Mouse (Mus musculus): ENCODE measurements around the gene Bnip3.

The Bnip3 gene

DNA sequence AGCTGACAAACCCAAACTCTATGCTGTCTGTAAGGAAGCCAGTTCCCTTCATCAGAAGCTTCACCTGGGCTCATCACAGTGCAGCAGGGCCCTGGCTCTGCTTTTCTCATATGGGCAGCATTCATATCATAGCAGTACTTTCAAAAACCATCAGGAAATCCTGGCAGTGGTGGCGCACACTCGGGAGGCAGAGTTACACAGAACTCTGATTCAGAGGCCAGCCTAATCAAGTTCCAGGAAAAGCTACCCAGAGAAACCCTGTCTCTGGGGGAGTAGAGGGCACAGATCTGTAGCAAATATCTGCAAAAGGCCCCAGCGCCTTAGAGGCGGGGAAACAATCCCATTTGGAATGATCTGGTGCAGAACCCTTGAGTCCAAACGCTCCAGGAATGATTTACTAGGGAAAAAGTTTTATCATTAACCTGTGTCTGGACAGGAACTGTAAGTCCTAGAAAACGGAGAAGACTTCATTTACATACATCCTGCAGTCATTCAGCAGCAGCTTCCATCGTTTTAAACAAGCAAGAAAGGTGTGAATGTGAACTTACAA is 5.4 kb downstream of the Bnip3 start:
- peak; percentile 75 for DNase-seq

- DNase-seq: no peak
Measured at GRCm38 (mm10) chr7:138898743-138899142, 10.6 kb downstream of the Bnip3 start.

- DNase-seq: peak; percentile 71
Measured at GRCm38 (mm10) chr7:138898122-138898521, 11.2 kb downstream of the Bnip3 start.

- DNase-seq: peak; percentile 19
Measured at GRCm38 (mm10) chr7:138885365-138886289, 23.7 kb downstream of the Bnip3 start.

GRCm38 (mm10) chr7:138883724-138884123 is 25.6 kb downstream of the Bnip3 start:
- DNase-seq: no peak

DNA sequence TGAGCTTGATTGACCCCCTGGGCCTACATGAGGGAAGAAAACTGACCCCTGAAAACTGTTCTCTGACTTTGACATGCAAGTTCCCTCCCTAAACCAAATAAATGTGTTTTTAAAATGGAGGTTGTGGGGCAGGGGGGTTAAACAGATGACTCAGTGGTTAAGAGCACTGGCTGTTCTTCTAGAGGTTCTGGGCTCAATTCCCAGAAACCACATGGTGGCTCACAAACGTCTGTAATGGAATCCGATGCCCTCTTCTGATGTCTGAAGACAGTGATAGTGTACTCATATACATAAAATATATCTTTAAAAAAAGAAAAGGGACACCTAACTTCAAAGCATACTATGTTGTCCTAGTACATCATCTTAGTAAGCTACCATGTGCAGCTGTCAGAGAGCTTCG is 34.3 kb downstream of the Bnip3 start:
- DNase-seq: no peak

DNA sequence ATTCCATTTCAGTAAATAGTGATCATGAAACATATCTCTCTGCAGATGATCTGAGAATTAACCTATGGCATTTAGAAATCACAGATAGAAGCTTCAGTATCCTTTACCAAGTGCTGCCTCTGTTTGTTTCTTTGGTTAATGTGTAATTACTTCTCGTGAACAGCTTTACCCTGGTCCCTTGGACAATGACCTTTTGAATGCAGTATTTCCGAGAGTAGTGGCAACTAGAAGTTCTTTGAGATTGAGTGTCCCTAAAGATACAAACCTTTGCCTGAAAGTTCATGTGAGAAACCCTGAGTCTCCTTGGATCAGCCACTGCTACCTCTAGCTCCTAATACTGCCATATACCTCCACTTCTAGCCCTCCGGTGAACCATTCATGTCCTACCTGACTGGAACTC is 36.4 kb downstream of the Bnip3 start:
- DNase-seq: peak; percentile 17

- DNase-seq: no peak
Measured at GRCm38 (mm10) chr7:138868316-138868715, 41.0 kb downstream of the Bnip3 start.

- DNase-seq: no peak
Measured at GRCm38 (mm10) chr7:138867286-138867685, 42.0 kb downstream of the Bnip3 start.

- DNase-seq: no peak
Measured at GRCm38 (mm10) chr7:138864776-138865175, 44.5 kb downstream of the Bnip3 start.

DNA sequence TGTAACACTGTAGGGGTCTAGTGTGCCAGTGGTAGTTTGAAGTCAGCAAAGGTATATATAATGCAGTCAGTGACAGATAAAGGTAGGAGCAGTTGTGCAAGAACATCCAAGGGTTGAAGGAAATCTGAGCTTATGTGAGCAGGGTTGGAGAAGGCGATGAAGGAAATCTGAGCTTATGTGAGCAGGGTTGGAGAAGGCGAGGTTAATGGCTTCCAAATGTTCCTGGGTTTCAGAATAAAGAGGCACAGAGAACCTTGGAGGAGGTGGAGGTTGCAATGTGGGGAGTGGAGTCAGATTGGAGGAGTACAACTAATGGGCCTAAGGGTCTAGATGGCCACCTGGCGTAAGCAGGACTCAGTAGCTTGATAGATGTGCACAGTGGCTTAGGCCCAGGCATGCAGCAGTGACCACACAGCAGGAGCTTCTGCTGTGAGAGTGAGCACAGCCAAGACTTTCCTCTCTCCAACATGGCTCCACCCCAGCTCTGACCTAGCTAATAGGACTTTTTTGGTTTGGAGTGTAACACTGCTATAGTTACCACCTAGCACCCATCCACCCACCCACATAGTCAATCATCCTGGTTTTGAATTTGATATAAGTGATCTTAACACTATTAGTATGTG is 45.3 kb downstream of the Bnip3 start:
- DNase-seq: no peak

- no peak for DNase-seq
Measured at GRCm38 (mm10) chr7:138856670-138857069, 52.6 kb downstream of the Bnip3 start.

DNA sequence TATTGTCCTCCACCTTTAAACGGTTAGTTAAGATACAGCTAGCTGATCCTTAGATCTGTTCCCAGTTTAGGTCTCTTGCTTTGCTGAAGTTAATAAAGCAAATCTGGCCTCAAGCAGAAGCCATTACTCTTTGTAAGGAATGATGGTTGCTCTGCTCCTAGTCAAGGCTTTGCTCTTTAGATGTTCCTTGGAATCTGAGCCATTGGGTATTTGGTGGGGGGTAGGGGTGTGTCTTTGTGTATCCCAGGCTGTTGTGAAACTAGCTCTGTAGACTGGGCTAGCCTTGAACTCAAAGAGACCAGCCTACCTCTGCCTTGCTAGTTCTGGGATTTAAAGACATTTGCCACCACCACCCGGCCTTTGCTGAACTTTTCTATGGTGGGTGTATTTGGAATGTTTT is 55.1 kb downstream of the Bnip3 start:
- DNase-seq: no peak

- DNase-seq: no peak
Measured at GRCm38 (mm10) chr7:138853417-138854031, 55.8 kb downstream of the Bnip3 start.

GRCm38 (mm10) chr7:138850083-138850482 is 59.2 kb downstream of the Bnip3 start:
- DNase-seq: no peak

GRCm38 (mm10) chr7:138848028-138848920 is 61.0 kb downstream of the Bnip3 start:
- no peak for DNase-seq

DNA sequence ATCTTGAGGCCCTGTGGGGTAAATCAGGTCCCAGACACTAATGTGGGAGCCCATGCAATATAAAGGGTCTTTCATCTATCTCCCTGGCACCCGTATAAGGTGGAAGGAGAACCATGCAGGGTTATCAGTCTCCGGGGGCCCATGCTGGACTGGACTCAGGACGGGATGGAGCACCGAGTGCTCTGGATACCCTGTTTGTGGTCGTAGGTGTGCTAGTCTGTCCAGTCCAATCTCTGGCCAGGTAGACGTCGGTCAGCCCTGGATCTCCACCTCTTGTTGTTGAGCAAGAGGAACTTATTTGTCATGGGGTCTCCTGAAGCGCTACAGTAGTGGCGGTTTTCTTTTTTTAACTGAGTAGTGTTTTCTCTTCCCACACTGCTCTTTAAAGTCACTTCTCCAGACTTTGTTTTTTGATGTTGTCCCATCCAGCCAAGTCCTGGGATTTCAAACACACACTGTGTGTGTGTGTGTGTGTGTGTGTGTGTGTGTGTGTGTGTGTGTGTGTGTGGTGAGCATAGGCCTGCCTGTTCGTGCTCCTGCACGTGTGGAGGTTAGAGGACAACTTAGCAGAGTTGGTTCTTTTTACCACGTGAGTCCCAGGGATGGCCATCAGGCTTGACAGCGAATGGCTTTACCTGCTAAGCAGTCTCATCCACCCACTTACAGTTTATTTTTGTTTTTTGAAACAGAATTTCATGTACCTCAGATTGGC is 61.8 kb downstream of the Bnip3 start:
- no peak for DNase-seq

GRCm38 (mm10) chr7:138846502-138846991 is 62.8 kb downstream of the Bnip3 start:
- no peak for DNase-seq

DNA sequence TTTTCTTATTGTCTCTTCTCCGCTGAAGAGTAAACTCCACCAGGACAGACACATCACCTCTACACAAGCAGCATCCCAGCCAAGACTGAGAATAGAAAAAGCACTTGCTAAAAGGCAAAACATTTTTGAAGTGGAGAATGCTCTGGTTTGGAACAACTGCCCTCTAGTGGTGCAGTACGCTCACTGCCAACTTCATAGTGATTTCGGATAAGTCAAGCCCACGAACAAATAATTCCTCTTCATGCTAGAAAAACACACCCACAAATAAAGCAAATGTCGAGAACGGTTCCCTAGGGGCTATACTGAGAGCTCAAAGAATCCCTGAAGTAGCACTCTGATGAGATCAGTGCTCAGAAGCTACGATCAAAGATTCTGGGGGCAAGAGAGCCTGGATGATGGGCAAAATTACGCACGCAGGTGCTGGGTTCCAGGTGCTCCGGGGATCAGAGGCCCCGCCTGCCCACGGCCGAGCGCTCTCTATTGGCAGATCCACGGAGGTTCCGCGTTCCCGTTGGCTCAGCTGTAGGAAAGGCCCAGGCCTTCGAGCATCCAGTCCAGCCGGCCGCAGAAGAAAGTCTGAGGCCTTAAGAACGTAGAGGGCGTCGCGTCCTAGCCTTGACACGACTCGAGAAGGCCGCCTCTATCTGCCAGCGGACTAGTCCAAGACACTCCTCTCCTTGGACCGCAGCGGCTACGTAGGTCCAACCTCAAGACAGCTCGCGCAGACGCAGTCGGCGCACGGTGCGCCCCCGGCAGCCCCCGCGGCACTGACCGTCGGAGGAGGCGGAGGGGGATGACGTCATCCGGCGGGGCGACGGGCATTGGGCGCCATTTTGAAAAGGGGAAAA is 63.6 kb downstream of the Bnip3 start, which contains the start of the genes Ppp2r2d and Mapk1ip1:
Ppp2r2d (plus strand) TSS at position 536 of the 848 bp plus-strand sequence.
Mapk1ip1 (minus strand) TSS at position 730 of the 848 bp plus-strand sequence.
- peak; percentile 94 for DNase-seq

DNA sequence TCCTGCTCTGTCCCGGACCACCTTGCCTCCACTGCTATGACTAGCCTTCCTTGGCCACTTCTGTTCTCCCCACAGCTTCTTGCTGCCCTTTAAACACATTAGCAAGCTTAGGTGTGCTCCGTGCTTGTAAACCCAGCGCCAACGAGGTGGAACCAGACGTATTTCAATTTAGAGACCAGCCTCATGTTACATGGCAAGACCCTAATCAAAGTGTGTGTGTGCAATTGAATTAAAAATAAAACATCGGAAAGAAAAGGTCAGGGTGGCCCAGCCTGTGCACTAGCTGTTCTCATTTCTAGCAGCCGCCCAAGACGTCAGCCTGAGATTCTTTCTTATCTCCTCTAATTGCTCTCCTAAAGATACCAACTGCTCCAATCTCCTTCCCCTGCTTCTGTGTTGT is 64.2 kb downstream of the Bnip3 start:
- DNase-seq: no peak
